Mouse (Mus musculus) lung, postnatal 0 days (tissue): ENCODE measurements around the gene Serinc3.

Source experiments
- CTCF ChIP-seq: IDR thresholded peaks from 2 replicates; pipeline ENCODE4 v1.5.1; 2016; ENCODE audit warnings: antibody characterized with exemption, mild to moderate bottlenecking
- EP300 ChIP-seq: IDR thresholded peaks from 2 replicates; pipeline ENCODE4 v1.6.1; 2016; ENCODE audit warnings: antibody characterized with exemption, mild to moderate bottlenecking, control low read depth

- peak; percentile 76 for TF ChIP-seq EP300
- no peak for TF ChIP-seq CTCF
These were observed 47.1 kb upstream of the Serinc3 start for GRCm38 (mm10) chr2:163691846-163692605.
